Mouse (Mus musculus): ENCODE measurements around the gene Pax5. TPM values are rescaled to one million over a fixed set of nuclear protein-coding genes. Genes with fewer than 3 reads are reported as not detected.

Gene Pax5
- polyA plus RNA-seq, 1 experiment from 2014 or later: 0.06 TPM

DNA sequence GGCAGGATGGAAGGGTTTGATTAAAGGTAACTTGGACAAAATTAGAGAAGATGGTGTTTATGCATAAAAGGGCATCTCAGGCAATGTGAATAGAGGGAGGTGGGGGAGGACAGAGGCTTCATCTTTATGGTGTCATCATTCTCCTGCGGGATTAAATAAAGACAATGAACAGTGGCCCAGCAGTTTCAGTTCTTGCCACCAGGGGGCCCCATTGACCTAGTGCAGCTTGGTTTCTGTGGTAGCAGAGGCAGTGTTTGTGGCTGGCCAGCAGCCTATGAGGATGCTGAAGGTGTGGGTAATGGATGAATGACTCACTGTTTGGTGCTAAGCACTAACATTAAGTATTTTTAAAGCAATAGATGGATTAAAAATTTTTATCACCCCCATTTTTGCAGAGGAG is 230.5 kb downstream of the Pax5 start:
- Histone ChIP-seq H3K27ac (no peak overlapping the region), H3K4me3 (no peak overlapping the region), H3K9me3 (replicated peaks) (peaks cover 12% of the 10 kb centered on the region; the same call in 1 of the 2 replicates), H3K9ac (no peak overlapping the region), H3K4me2 (no peak overlapping the region), H3K27me3 (replicated peaks) (no peaks in the 10 kb centered on the region), H3K36me3 (no peaks in the 10 kb centered on the region), H3K4me1 (no peaks in the 10 kb centered on the region)
- WGBS (ENCODE audit: insufficient replicate concordance): 77% methylated on average over 1 of the region's 1 CpGs
- no peak for ATAC-seq

Small RNA genes within 50 kb of the gene (microRNA-seq; reads per million reads assigned to microRNA genes)
- gene Mir5120: not detected

Other genes starting within 250 kb of the Pax5 start
- 17.2 and 21.2 TPM in 2 replicates for gene Zcchc7, start 45.4 kb upstream of the Pax5 start, polyA plus RNA-seq (2016; fragmentation: Nextera tagmentation; extraction: Ambion mirVana)

Measured in liver, embryonic 12.5 days (tissue).